Mouse (Mus musculus): ENCODE data around the gene Cabp1.

Gene Cabp1

DNA sequence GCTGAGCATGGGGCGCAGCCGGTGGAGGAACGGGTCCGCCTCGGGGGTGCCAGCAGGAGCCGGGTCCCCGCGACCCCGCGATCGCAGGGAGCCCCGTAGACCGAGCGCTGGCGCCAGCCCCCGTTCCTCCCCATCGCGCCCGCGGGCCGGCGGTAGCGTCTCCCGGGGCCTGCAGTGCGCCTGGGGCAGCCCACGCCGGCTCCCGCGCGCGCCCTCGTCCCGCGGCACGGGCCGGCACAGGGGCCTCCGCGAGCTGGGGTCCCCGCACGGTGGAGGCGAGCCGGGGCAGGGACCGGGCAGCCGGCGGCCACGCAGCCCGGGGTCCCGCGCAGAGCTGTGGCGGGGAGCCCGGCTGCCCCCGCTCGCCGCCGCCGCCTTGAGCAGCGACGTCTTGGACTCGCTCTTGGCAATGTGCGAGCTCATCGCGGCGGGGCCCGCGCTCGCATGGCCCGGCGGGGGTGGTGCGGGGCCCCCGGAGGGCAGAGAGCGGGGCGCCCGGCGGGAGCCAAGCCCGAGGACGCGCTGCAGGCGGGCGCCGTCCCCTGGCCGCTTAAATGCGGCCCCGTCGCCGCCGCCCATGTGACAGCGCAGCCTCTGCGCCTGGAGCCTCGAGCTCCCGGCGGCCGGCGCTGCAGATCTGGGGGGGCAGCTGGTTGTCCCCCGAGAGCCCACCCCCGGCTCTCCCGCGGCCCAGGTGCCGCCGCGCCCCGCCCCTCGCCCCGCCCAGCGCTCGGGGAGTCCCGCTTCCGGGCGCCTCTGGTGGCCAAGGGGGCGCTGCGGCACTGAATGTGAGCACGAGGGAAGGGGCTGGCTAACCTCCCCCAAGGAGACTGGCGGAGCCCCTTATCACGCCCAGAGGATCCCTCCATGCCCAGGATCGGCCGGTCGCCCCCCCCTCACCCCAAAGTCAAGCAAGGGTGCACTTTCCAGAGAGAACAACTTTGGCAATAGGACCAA lies at the start of gene Cabp1:
Cabp1 (minus strand) TSS at position 713 of the 957 bp plus-strand sequence.
- DNase-seq (ENCODE audit: low spot score in 2 of 2), result peak; percentile 57 to 86

GRCm38 (mm10) chr5:115240191-115240590 lies 46.0 kb upstream of the Cabp1 start:
- no peak for DNase-seq (ENCODE audit: low spot score in 2 of 2)

- DNase-seq (ENCODE audit: low spot score in 2 of 2), result no peak
Observed at GRCm38 (mm10) chr5:115238729-115239195, 44.6 kb upstream of the Cabp1 start.

DNA sequence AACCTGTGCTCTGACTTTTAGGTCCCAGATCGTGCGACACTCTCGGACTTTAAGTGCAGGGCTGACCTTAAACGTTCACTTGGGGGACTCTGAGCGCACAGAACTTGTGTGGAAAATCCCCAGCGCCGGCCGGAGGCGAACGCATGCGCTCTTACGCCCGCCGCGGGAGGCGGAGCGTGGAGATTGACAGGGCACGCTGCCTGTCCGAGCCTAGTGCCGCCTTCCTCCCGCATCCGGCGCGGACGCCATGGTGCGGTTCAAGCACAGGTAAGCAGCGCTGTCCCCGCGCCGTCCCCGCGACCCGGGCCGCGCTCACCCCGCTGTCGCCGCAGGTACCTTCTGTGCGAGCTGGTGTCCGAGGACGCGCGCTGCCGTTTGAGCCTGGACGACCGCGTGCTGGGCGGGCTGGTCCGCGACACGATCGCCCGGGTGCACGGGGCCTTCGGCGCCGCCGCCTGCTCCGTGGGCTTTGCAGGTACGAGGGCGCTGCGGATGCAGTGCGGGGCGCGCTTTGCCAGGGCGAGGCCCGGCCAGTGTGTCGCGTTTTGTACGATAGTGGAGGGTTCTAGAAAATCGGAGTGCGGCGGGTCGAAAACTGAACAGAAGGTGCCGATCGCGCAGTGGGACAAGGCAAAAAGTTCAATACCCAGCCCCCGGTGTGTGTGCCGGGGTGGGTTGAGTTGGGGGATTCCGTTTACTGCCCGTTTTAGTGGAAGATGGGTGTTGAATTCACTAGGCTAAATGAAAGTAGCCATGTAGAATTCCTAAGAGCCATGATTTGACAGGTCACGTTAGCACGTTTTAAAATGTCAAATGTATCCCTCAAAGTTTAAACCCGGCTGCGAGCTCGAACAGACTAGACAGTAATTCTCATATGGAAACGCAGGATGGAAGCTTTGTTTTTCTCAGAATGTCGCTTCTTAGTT lies 43.9 kb upstream of the Cabp1 start:
- peak; percentile 85 to 90 for DNase-seq (ENCODE audit: low spot score in 2 of 2)

GRCm38 (mm10) chr5:115235786-115236263 lies 41.6 kb upstream of the Cabp1 start, which contains the start of gene Pop5:
Pop5 (plus strand) TSS chr5:115235836.
- peak; percentile 67 to 92 for DNase-seq (ENCODE audit: low spot score in 2 of 2)

- no peak for DNase-seq (ENCODE audit: low spot score in 2 of 2)
Observed at GRCm38 (mm10) chr5:115235323-115235771, 41.2 kb upstream of the Cabp1 start.

DNA sequence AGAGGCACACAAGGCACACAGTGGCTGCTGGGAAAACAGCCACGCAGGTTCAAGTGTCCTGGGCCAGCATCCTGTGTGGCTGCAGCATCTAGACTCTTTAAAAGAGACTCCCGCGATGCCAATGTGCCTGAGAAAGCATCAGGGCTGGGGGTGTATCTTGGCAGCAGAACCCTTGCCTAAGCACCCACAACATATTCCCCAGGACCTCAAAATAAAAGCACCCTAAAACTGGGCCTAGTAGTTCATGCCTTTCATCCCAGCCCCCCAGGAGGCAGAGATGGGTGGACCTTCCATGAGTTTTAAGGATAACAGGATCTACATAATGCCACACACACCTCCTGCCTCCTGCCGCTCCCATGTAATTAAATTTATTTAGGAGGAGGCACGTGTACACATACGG lies 40.3 kb upstream of the Cabp1 start:
- DNase-seq (ENCODE audit: low spot score in 2 of 2), result no peak

DNA sequence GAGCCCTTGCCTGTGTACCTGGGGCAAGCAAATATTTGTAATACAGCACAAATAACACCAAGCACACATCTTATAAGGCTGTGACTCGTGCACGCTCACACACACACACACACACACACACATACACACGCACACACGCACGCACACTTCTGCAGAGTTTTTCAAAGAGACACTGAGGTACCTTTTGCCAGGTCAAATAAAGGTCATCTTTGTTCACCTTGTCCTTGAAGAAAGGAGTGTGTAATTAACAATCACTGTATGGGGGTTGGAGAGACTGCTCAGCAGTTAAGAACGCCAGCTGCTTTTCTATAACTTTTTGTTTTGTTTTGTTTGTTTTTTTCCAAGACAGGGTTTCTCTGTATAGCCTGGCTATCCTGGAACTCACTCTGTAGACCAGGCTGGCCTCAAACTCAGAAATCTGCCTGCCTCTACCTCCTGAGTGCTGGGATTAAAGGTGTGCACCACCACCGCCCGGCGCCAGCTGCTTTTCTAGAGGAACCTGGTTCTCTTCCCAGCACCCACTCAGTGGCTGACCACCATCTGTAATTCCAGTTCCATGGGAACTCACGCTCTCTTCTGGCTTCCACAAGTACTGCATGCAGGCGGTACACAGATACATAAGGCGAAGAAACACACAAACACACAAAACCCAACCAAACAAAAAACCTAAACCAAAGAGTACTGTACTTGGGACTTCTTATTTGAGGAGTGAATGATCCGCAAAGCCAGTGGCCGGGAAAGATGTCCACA lies 39.0 kb upstream of the Cabp1 start:
- no peak for DNase-seq (ENCODE audit: low spot score in 2 of 2)

- DNase-seq (ENCODE audit: low spot score in 2 of 2), result no peak
Observed at GRCm38 (mm10) chr5:115232516-115232915, 38.3 kb upstream of the Cabp1 start.

DNA sequence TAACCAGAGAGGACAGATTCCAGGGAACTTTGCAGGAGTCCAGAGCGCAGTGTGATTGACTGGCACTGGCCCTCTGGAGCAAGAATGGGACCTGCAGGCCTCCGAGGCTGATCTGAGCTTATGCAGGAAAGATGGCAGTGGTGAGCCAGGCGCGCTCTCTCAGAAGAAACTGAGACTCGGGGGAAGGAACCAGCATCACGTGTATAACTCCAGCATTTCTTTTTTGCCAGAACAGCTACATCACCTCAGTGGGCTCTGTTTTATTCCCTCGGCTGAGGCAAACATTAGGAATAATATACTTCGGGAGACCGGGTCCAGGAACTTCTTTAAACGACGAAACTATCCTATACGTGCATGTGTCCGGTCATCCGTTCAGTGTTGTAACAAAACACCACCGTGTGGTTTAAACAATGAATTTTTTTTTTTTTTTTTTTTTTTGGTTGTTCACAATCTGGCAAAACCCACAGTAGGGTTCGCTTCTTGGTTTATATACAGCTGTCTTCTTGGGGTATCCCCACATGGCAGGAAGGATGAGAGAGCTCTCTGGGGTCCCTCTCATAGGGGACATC lies 37.5 kb upstream of the Cabp1 start:
- DNase-seq (ENCODE audit: low spot score in 2 of 2), result no peak

GRCm38 (mm10) chr5:115230830-115231551 lies 36.8 kb upstream of the Cabp1 start:
- DNase-seq (ENCODE audit: low spot score in 2 of 2), result no peak

GRCm38 (mm10) chr5:115222485-115222884 lies 28.3 kb upstream of the Cabp1 start:
- no peak for DNase-seq (ENCODE audit: low spot score in 2 of 2)

- DNase-seq (ENCODE audit: low spot score in 2 of 2), result no peak
Observed at GRCm38 (mm10) chr5:115220931-115221640, 26.9 kb upstream of the Cabp1 start.

DNA sequence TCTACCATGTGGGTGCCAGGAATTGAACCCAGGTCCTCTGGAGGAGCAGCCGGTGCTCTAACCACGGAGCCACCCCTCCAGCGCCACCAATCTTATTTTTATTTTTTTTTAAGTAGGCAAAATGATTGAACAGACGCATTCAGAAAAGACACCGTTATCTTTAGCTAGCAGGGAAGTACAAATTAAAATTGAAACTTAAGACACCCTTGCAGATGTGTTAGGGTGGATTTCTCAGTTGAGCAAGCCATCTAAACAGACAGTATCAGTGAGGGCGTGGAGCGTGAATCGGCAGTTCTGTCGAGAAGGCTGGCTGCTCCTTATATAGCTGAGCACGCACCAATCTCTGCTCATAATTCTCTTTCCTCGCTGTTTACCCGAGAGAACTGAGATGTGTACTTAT lies 23.8 kb upstream of the Cabp1 start:
- DNase-seq (ENCODE audit: low spot score in 2 of 2), result no peak

GRCm38 (mm10) chr5:115215273-115216185 lies 21.3 kb upstream of the Cabp1 start:
- no peak for DNase-seq (ENCODE audit: low spot score in 2 of 2)

DNA sequence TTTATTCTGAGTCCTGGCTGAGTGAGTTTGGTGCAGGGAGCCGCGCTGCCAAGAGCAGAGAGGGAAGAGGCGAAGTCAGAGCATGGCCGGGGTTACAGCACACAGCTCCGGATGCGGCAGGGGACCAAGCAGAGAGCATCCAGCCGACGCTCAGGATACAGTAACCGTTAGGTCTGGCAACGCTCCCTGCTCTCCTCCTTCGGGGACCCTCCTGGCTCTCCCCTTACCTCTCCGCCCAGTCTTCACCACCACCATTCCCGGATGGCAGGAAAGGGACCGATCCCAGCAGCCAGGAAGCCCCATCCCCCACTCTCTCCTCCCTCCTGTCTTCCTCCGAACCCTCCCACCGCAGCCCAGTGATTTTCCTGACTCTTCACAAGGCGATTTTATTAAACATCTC lies 20.7 kb upstream of the Cabp1 start:
- DNase-seq (ENCODE audit: low spot score in 2 of 2), result no peak

DNA sequence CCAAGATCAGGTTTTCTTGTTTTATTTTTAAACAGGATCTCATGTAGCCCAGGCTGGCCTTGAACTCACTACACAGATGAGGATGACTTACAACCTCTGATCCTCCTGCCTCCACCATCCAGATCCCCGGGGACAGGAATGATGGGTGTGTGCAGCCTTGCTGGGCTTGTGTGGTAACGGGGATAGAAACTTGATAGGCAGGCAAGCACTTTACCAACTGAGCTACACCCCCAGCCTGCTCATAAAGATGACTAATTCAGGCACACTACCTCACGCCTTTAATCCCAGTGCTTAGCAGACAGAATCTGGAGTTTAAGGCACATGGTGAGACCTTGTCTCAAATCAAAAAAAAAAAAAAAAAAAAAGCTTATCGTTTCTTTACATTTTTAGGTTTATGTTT lies 18.7 kb upstream of the Cabp1 start:
- DNase-seq (ENCODE audit: low spot score in 2 of 2), result no peak

DNA sequence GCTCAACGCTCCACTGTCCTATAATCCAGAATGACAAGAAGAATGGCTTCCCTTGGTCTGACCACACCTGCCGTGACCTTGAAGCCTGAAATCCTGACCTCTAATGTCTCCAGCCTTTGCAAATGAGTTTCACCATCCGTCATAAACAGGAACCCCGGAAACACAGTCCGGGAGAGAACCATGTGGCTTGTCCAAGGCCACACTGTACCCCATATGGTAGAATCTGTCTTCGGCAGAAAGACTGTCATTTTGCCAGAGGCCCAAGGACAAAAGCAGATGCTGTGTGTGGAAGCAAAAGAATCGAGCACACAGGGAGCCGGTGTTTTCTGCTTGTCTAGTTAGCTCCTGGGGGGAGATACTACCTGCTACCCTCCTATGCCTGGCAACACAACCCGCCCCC lies 18.3 kb upstream of the Cabp1 start:
- DNase-seq (ENCODE audit: low spot score in 2 of 2), result no peak
